Mouse (Mus musculus) retina, postnatal 7 days (tissue): ENCODE data around the gene Hmga1.

Source experiments
- DNase-seq: peaks from one replicate; pipeline ENCODE4 v3.0.0-alpha.2; 2012; ENCODE audit warnings: low read depth, low spot score

The Hmga1 gene

GRCm38 (mm10) chr17:27528030-27528429 is 28.3 kb upstream of the Hmga1 start:
- DNase-seq = no peak

GRCm38 (mm10) chr17:27528767-27529166 is 27.5 kb upstream of the Hmga1 start:
- no peak for DNase-seq

GRCm38 (mm10) chr17:27532095-27532494 is 24.2 kb upstream of the Hmga1 start:
- DNase-seq = no peak

- no peak for DNase-seq
These were observed 22.9 kb upstream of the Hmga1 start for GRCm38 (mm10) chr17:27533354-27533753.

GRCm38 (mm10) chr17:27534718-27535117 is 21.6 kb upstream of the Hmga1 start:
- peak; percentile 79 for DNase-seq

- DNase-seq = no peak
These were observed 15.0 kb upstream of the Hmga1 start for GRCm38 (mm10) chr17:27541261-27541660.

- no peak for DNase-seq
These were observed 14.3 kb upstream of the Hmga1 start for GRCm38 (mm10) chr17:27541984-27542383.

- no peak for DNase-seq
These were observed 11.7 kb upstream of the Hmga1 start for GRCm38 (mm10) chr17:27544551-27544950.

GRCm38 (mm10) chr17:27545991-27546390 is 10.3 kb upstream of the Hmga1 start:
- no peak for DNase-seq

- no peak for DNase-seq
These were observed 9.7 kb upstream of the Hmga1 start for GRCm38 (mm10) chr17:27546574-27547085.

- no peak for DNase-seq
These were observed 8.9 kb upstream of the Hmga1 start for GRCm38 (mm10) chr17:27547253-27547868.

- no peak for DNase-seq
These were observed 7.1 kb upstream of the Hmga1 start for GRCm38 (mm10) chr17:27549234-27549633.

- no peak for DNase-seq
These were observed 4.8 kb upstream of the Hmga1 start for GRCm38 (mm10) chr17:27551393-27551940.

GRCm38 (mm10) chr17:27552215-27553201 is 3.8 kb upstream of the Hmga1 start:
- no peak for DNase-seq

GRCm38 (mm10) chr17:27554062-27554960 is 2.0 kb upstream of the Hmga1 start:
- DNase-seq = no peak

- no peak for DNase-seq
These were observed 1.2 kb upstream of the Hmga1 start for GRCm38 (mm10) chr17:27555075-27555511.

GRCm38 (mm10) chr17:27555512-27556172 is 655 bp upstream of the Hmga1 start:
- DNase-seq = no peak

- no peak for DNase-seq
These were observed 1.1 kb downstream of the Hmga1 start for GRCm38 (mm10) chr17:27557181-27557926.

GRCm38 (mm10) chr17:27557927-27558661 is 1.8 kb downstream of the Hmga1 start:
- DNase-seq = no peak
